Mouse (Mus musculus) frontal cortex, postnatal 36 days (tissue): ENCODE data around the gene Foxp1.

Experiments
- DNase-seq, 2 experiments: peaks; one replicate each; pipeline ENCODE4 v3.0.0; 2022; ENCODE audit warnings: low spot score in 2 of 2

Gene Foxp1

GRCm38 (mm10) chr6:98948153-98949141, 574.1 kb downstream of the Foxp1 start:
- no peak for DNase-seq

- no peak for DNase-seq
These were observed 574.9 kb downstream of the Foxp1 start for GRCm38 (mm10) chr6:98947486-98948152.

GRCm38 (mm10) chr6:98946731-98947130, 575.8 kb downstream of the Foxp1 start:
- DNase-seq, result no peak

- DNase-seq, result no peak
These were observed 576.8 kb downstream of the Foxp1 start for GRCm38 (mm10) chr6:98945496-98946412.

- DNase-seq, result no peak
These were observed 584.2 kb downstream of the Foxp1 start for GRCm38 (mm10) chr6:98938348-98938747.

GRCm38 (mm10) chr6:98937513-98937912, 585.0 kb downstream of the Foxp1 start:
- peak in 1 of 2 experiments; percentile 35 for DNase-seq

- DNase-seq, result no peak
These were observed 586.1 kb downstream of the Foxp1 start for GRCm38 (mm10) chr6:98936377-98936776.

GRCm38 (mm10) chr6:98935169-98935568, 587.4 kb downstream of the Foxp1 start:
- no peak for DNase-seq

- no peak for DNase-seq
These were observed 588.1 kb downstream of the Foxp1 start for GRCm38 (mm10) chr6:98934381-98934780.

- no peak for DNase-seq
These were observed 589.3 kb downstream of the Foxp1 start for GRCm38 (mm10) chr6:98933135-98933724.

- DNase-seq, result no peak
These were observed 590.5 kb downstream of the Foxp1 start for GRCm38 (mm10) chr6:98931881-98932540.

GRCm38 (mm10) chr6:98930652-98931300, 591.7 kb downstream of the Foxp1 start:
- no peak for DNase-seq

- DNase-seq, result peak in 1 of 2 experiments; percentile 0
These were observed 594.2 kb downstream of the Foxp1 start for GRCm38 (mm10) chr6:98928365-98928764.

- no peak for DNase-seq
These were observed 621.3 kb downstream of the Foxp1 start for GRCm38 (mm10) chr6:98901259-98901658.

- no peak for DNase-seq
These were observed 644.3 kb downstream of the Foxp1 start for GRCm38 (mm10) chr6:98878208-98878607.

- DNase-seq, result no peak
These were observed 646.1 kb downstream of the Foxp1 start for GRCm38 (mm10) chr6:98876401-98876800.
